Mouse (Mus musculus) neutrophil, adult 65 days (primary cell): ENCODE measurements around the gene Olfr73. TPM values are rescaled to one million over a fixed set of nuclear protein-coding genes. Genes with fewer than 3 reads are reported as not detected.

Source experiments
- total RNA-seq: library from RNA; stranded (reverse); gene quantifications from 2 replicates; pipeline ENCODE4 v1.2.4, GENCODE M21; 2023

The Olfr73 gene
- total RNA-seq = not detected in 2 replicates

DNA sequence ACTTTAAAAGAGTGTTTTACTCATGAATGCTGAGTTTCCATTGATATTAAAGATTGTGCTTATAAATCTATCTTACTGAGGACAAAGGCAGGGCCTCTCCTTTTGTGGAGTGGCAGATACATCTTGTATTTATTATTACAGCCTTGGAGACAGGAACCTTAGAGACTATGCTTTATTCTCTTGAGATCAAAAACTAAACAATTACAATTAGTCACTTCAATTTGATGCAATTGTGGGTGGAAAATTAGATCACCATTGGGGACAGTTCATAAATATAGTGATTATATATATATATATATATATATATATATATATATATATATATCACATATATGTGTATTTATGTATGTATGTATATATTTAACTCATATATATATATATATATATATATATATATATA is at the start of gene Olfr73:
Gene Olfr73, minus strand, starts transcription at position 101 of the 400 bp plus-strand sequence.

GRCm38 (mm10) chr2:88071730-88072129 is 34.2 kb upstream of the Olfr73 start, which contains the start of gene Olfr1163:
Olfr1163 (minus strand) TSS chr2:88071830.

GRCm38 (mm10) chr2:88051029-88051428 is 13.5 kb upstream of the Olfr73 start, which contains the start of gene Olfr1162:
Olfr1162 (minus strand) TSS chr2:88051129.

DNA sequence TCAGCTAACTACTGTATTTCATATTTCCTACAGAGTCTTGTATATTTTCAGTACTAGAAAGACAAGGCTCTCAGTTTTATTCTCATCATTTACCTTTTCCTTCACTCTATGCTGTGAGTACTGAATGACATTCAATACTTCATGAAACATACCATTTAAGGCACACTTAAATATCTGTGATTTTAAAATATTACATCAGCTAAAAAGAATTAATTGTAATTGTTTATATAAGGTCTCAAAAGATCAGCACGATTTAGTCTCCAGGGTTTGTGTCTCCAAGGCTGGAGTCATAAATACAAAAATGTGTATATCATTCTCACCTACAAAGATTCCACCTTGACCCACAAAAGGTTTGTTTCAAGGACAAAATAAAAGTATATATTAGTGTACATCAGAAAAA is 15.0 kb downstream of the Olfr73 start, which contains the start of gene Olfr1161:
Gene Olfr1161, plus strand, starts transcription at position 301 of the 400 bp plus-strand sequence.

DNA sequence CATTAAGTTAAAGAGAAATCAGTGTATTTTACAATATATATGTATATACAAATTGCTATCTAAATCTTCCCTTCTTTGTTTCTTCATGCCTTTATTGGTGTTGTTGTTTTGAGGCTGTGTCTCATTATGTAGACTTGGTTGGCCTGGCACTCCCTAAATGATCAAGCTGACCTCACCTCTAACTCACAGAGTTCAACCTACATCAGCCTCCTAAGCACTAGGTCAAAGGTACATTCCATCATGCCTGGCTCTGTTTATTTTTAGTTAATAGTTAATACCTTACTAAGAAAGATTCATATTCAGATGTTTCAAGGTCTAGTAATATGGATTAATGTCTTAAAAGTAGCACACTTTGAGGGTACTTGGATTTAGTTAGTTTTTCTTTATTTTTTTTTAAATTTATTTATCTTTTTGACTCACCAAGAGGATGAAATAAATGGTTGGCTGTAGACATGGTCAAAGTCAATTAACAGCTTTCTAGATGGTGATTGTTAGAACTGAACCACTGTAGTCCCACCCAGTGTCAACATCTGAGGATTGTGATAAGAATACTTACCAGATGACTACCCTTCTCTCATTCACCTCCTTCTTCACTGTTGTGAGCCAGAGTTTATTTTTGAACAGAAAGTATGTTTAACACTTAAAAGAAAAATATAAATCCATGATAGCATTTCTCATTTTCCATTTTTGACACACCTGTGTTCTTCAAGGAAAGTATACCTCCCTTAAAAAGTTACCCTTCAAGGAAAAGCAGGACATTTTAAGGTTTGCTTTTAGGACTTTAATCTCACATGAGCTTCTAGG is 29.8 kb downstream of the Olfr73 start, which contains the start of gene Olfr1160:
Gene Olfr1160, minus strand, starts transcription at position 754 of the 804 bp plus-strand sequence.

GRCm38 (mm10) chr2:87989813-87990212 is 47.7 kb downstream of the Olfr73 start, which contains the start of gene Olfr1158:
Olfr1158 (plus strand) TSS chr2:87990113.

Other genes starting within 250 kb of the Olfr73 start
- not detected in 2 replicates for gene Olfr1143, start 237.1 kb downstream of the Olfr73 start, total RNA-seq
- not detected in 2 replicates for gene Olfr1145, start 227.9 kb downstream of the Olfr73 start, total RNA-seq
- gene Olfr1148, start 207.2 kb downstream of the Olfr73 start, total RNA-seq = not detected in 2 replicates
- gene Olfr1150-ps1, start 193.7 kb downstream of the Olfr73 start, total RNA-seq = not detected in 2 replicates
- gene Olfr1151, start 181.8 kb downstream of the Olfr73 start, total RNA-seq = not detected in 2 replicates
- gene Olfr1152, start 171.2 kb downstream of the Olfr73 start, total RNA-seq = not detected in 2 replicates
- gene Olfr1153, start 142.7 kb downstream of the Olfr73 start, total RNA-seq = not detected in 2 replicates
- not detected in 2 replicates for gene Olfr1154, start 132.5 kb downstream of the Olfr73 start, total RNA-seq
- gene Olfr1155, start 92.6 kb downstream of the Olfr73 start, total RNA-seq = not detected in 2 replicates
- not detected in 2 replicates for gene Olfr1156, start 84.6 kb downstream of the Olfr73 start, total RNA-seq
- gene Olfr1157, start 69.4 kb downstream of the Olfr73 start, total RNA-seq = not detected in 2 replicates
- not detected in 2 replicates for gene Olfr74, start 63.0 kb downstream of the Olfr73 start, total RNA-seq
- gene Olfr1158, start 47.6 kb downstream of the Olfr73 start, total RNA-seq = not detected in 2 replicates
- not detected in 2 replicates for gene Olfr1160, start 29.4 kb downstream of the Olfr73 start, total RNA-seq
- gene Olfr1161, start 14.9 kb downstream of the Olfr73 start, total RNA-seq = not detected in 2 replicates
- gene Olfr1162, start 13.4 kb upstream of the Olfr73 start, total RNA-seq = not detected in 2 replicates
- not detected in 2 replicates for gene Olfr1163, start 34.1 kb upstream of the Olfr73 start, total RNA-seq
- gene Olfr1164, start 56.3 kb upstream of the Olfr73 start, total RNA-seq = not detected in 2 replicates
- not detected in 2 replicates for gene Olfr1166, start 90.6 kb upstream of the Olfr73 start, total RNA-seq
- gene Olfr1167, start 117.5 kb upstream of the Olfr73 start, total RNA-seq = not detected in 2 replicates
- not detected in 2 replicates for gene Olfr1168, start 144.2 kb upstream of the Olfr73 start, total RNA-seq
- not detected in 2 replicates for gene Olfr1170, start 190.6 kb upstream of the Olfr73 start, total RNA-seq
- gene Olfr1173, start 242.2 kb upstream of the Olfr73 start, total RNA-seq = not detected in 2 replicates